Mouse (Mus musculus): ENCODE results near the gene Paox.

The Paox gene

DNA sequence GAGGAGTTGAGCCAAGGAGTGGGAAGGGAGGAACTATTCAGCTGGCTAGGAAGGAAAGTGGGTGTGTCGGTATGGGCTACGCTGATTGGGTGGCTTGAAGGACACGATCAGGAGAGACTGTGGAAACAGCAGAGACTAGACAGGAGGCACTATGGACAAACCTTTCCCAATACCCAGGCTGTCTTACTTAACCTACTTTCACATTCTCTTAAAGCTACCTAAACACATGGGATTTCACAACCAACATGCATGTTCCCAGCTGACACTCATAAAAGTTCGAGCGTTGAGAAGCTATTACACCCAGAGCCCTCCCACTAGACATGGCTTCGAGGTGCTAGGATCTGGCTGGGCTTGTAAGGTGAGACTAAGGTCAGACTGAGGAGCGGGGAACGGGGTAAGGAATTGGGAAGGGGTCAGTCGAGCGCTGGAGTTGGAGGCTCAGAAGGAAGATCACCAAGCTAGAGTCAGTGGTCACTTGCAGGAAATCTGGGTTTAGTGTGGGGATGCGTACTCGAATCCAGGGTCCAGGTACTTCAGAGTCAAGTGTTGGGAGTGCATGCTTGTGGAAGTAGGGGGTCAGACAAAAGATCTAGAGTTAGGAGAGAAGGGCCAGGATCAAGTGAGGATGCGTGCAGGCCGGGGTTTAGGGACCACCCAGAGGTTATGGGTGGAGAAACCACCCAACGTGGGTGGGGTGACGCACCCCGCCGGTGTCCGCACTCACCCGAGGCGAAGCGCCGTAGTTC is at the start of gene Paox:
Gene Paox (plus strand): TSS at position 217 of the 746 bp plus-strand sequence.
- peak; percentile 49 to 52 for DNase-seq

- no peak for DNase-seq
Observed at GRCm38 (mm10) chr7:140067397-140067796, 48.2 kb upstream of the Paox start.

GRCm38 (mm10) chr7:140070042-140070711 is 45.4 kb upstream of the Paox start:
- DNase-seq: no peak

- DNase-seq: no peak
Observed at GRCm38 (mm10) chr7:140077698-140078097, 37.9 kb upstream of the Paox start.

DNA sequence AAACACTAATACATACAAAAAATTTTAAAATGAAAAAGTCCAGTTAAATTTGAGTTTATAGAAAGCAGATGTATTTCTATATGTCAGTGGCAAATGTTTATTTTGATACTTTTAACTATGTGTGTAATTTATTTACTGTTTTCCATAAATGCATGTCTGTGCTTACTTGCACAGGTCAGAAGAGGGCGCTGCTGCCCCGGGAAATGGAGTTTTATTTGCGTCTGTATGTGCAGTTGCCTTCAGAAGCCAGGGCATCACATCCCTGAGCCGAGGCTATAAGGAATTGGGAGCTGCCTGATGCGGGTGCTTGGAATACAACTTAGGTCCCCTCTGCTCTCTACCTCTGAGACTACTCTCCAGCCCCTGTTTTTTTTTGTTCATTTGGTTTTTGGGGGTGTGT is 36.9 kb upstream of the Paox start:
- DNase-seq: peak; percentile 85 to 86

DNA sequence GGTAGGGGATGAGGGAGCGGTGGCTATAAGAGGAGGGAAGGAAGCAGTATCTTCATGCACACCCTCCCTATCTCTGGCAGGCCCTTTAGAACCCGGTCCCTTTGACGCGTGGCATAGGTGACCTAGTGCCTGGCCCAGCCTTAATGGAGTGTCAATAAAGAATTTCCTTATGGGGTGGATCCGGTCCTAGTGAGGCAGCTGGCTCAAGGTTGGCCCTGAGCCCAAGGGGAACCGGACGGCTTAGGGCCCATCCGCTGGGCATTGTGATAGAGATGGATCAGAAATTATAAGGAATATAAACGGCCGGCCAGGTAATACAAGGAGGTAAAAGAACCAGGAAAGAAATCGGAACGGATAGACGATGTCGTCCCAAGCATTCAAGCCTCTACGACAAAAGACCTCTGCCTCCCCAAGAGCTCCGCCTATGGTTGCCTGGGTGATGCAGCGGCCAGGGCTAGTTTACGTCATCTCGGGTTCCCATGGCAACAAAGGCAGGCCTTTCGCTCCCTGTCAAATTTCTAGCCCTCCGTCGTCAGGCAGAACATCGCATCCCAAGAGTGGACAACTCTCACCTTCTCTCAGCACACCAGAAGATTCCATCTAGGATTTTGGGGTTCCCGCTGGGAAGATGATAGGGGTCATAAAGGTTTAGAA is 35.0 kb upstream of the Paox start:
- peak; percentile 96 for DNase-seq

GRCm38 (mm10) chr7:140081408-140082241 is 34.0 kb upstream of the Paox start:
- peak; percentile 63 to 66 for DNase-seq

DNA sequence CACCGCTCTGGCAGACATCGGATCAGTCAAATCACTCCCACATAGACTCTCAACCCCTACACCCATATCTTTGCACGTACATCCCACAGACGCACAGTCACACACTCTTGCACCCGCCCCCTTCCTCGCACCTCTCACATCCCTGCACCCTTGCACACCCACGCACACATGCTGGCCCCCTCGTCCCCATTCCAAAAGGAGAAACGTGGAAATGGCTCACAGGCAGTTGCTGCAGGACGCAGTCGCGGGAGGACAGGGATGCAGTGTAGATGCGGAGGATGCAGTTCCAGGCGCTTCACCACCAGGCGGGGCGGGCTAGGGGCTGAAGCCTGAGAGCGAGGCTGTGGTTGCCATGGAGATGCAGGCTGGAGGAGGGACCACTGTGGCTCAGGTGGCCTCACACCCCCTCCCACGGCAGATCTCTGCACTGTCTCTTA is 33.3 kb upstream of the Paox start, which contains the start of gene Caly:
Gene Caly (minus strand): TSS at position 307 of the 437 bp plus-strand sequence.
- DNase-seq: peak; percentile 95

DNA sequence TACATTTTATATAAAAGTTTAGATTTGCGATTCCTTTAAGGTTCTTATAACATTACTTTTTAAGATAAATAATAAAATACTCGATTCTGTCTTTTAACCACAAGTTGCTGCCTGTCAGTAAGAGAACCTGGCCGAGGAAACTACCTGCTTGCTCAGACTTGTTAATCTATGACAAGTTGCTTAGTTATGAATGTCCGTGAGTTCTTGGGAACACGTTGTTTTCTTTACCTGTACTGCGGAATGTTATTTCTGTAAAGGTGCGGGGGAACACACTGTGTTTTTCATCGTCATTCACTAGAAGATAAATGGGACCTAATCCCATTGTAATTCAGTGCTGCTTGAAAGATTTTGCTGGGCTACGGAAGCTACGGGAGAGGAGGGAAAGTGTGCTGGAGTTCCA is 25.0 kb upstream of the Paox start:
- DNase-seq: no peak

GRCm38 (mm10) chr7:140092924-140093528 is 22.6 kb upstream of the Paox start, which contains the start of gene Prap1:
Gene Prap1 (plus strand): TSS chr7:140093395.
- DNase-seq: no peak

DNA sequence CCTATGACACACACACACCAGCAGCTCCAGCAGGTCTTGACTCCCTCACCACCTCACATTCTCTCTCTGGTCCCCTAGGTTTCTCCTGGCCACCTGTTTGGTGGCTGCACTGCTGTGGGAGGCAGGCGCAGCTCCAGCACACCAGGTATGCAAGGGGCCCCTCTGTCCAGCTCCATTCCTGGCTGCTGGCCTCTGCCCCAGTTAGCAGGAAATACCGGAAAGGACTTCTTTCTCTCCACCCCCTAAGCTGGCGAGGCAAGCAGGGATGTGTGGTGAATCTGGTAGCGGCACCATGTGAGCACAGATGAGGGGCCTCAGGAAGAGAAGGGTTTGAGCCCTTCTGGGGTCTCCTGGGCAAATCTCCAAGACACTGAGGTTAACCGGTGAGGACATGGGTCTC is 20.6 kb upstream of the Paox start:
- DNase-seq: no peak

GRCm38 (mm10) chr7:140095556-140095955 is 20.0 kb upstream of the Paox start:
- no peak for DNase-seq

DNA sequence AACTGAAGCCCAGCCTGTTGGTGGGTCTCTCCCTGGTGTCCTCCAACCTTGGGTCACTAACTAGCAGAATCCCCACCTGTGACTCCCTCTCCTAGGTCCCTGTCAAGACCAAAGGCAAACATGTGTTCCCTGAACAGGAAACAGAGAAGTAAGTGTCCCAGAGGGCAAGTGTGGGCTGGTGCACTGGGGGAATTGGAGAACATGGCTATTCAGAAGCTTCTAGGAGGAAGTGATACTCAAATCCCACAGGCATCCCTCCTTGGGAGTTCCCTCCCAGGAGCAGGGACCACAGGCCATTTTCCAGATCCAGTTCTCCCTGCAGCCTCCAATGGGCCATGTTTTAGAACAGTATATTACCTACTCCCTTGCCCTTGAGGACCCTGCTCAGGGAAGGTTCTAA is 19.5 kb upstream of the Paox start:
- no peak for DNase-seq

DNA sequence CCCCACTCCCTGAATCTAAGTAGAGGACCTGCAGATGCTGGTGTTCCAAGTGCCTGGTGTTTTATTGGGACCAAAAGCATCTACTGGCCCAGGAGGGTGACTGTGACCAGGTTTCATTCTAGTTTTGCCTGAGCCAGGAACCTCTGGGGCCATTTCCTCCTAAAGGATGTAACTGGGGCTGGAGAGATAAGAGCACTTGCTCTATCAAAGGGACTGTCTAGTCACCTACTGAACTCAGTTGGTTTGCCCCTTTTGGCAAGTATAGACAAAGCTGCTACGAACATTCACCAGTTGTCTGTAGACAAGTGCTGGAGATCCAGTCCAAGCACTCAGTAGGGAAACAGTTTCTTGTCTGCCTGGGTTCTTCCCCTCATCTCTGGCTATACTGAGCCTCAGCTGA is 17.1 kb upstream of the Paox start:
- DNase-seq: no peak

GRCm38 (mm10) chr7:140101498-140101897 is 14.1 kb upstream of the Paox start:
- peak; percentile 32 to 42 for DNase-seq

- peak; percentile 81 to 83 for DNase-seq
Observed at GRCm38 (mm10) chr7:140101993-140102860, 13.4 kb upstream of the Paox start, which contains the start of gene Fuom. Gene Fuom (minus strand): TSS chr7:140102441.

DNA sequence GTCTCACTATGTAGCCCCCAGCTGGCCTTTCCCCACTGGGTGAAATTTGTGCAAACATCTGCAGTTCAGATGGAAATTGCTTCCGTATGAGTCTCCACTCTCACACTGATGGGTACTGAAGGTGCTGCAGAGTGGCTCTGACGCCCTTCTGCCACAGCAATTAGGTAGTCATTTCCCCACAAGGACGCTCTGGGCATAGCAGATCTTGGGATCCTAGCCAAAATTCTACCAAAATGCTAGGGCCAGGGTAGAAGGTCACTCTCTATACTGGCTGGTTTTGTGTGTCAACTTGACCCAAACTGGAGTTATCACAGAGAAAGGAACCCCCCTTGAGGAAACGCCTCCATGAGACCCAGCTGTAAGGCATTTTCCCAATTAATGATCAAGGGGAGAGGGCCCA is 11.6 kb upstream of the Paox start:
- no peak for DNase-seq

DNA sequence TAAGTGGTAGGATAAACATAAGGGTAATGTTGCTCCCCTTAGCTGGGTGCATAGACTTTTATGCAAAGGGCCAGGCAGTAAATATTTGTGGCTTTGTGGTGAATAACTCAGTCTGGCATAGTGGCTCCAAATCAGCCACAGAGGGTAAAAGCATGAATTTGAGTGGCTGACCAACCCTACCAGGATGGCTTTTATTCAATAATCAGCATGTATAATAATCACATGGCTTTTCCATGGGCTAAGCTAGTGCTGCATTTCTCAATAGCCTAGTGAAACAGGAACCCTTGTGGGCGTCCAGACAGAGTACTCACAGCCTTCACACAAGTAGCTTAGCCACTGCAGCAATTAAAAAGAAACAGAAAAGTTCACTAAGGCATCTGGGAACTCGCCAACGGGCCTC is 3.7 kb upstream of the Paox start:
- no peak for DNase-seq

GRCm38 (mm10) chr7:140116329-140117054 is 893 bp downstream of the Paox start, which contains the start of gene Echs1:
Gene Echs1 (minus strand): TSS chr7:140116476.
- DNase-seq: peak; percentile 90 to 93

GRCm38 (mm10) chr7:140120484-140120883 is 4.9 kb downstream of the Paox start:
- DNase-seq: no peak
